Mouse (Mus musculus) c-Kit-negative CD71-positive TER-119-positive erythroid progenitor cells, embryonic 14.5 days (primary cell): ENCODE data around the gene Rsph10b.
A peak's percentile ranks its signal among the peaks of the same experiment; 100 is the strongest.
"Not testable (repeated sequence)": the region's sequence is repeated elsewhere in the genome, so short reads cannot be mapped to it uniquely, and the experiment has no call there.

Experiments used
- DNase-seq: peaks from one replicate; pipeline ENCODE4 v3.0.0-alpha.2; 2013; ENCODE audit warnings: low read depth, low spot score

Gene Rsph10b

GRCm38 (mm10) chr5:143993260-143993659, 60.4 kb downstream of the Rsph10b start:
- no peak for DNase-seq

DNA sequence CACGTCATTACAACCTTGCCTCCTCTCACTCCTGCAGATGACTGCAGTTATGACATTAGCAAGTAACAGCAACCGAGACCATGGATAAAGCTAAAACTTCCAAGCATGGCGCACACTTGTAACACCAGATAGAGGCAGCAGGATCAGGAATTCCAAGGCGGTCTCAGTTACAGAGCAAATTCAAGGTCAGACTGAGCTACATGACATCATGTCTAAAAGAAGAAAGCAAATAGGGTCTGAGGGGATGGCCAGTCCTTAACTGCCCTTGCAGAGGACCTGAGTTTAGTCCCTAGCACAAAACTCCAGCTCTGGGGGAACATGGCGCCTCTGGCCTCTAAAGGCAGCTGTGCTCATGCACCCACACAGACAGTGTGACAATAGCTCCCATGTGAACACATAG, 61.0 kb downstream of the Rsph10b start:
- DNase-seq: no peak

DNA sequence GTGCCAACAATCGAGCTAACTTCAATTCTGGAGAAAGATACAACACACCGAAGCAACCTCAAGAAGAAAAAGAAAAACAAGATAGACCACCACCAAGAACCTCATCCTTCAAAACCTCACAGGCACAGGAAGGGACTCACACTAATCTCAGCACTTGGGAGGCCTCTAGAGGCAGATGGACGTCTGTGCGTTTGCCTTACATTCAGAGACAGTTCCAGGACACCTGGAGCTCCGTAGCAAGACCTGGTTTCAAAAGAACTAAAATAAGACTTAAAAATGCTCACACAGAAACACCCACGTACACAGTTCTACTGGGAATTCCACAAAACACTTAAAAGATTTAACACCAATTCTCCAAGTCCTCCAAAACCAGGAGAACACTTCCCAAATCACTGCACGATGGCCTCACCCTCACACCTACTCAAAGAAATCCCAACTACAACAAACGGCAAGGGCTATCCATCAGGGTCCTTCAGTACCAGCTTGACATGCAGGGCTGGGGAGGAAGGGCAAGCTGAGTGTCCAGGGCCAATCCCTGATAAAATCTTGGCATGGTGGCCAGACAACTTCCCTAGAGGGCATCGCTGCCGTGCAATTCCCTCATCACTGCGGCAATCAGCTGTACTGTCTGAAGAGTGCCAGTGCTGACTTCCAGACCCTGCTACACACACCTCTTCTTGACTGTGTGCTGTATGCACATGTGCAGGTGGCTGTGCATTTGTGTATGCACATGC, 62.0 kb downstream of the Rsph10b start:
- DNase-seq: no peak

GRCm38 (mm10) chr5:143999409-143999808, 66.6 kb downstream of the Rsph10b start:
- peak; percentile 40 for DNase-seq

GRCm38 (mm10) chr5:144002461-144003192, 69.8 kb downstream of the Rsph10b start:
- DNase-seq: no peak

GRCm38 (mm10) chr5:144013366-144014134, 80.7 kb downstream of the Rsph10b start:
- DNase-seq: not testable (repeated sequence)

GRCm38 (mm10) chr5:144014551-144015311, 81.9 kb downstream of the Rsph10b start, which contains the start of gene Ccz1:
TSS of gene Ccz1 (minus strand) at chr5:144014877.
- peak; percentile 80 for DNase-seq

DNA sequence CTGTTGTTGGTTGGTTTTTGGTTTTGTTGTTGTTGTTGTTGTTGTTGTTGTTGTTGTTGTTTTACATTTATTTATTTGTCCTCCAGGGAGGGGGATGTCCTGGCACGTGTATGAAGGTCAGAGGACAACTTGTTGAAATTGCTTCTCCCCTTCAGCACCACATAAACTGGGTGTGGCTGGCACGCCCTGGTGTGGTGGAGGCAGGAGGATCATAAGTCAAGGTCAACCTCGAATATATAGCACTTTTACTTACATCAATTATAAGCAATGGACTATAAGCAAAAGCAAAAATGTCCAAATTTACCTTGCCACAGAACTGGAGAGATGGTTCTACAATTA, 82.4 kb downstream of the Rsph10b start:
- DNase-seq: peak; percentile 12

GRCm38 (mm10) chr5:144015845-144016244, 83.0 kb downstream of the Rsph10b start:
- DNase-seq: no peak

DNA sequence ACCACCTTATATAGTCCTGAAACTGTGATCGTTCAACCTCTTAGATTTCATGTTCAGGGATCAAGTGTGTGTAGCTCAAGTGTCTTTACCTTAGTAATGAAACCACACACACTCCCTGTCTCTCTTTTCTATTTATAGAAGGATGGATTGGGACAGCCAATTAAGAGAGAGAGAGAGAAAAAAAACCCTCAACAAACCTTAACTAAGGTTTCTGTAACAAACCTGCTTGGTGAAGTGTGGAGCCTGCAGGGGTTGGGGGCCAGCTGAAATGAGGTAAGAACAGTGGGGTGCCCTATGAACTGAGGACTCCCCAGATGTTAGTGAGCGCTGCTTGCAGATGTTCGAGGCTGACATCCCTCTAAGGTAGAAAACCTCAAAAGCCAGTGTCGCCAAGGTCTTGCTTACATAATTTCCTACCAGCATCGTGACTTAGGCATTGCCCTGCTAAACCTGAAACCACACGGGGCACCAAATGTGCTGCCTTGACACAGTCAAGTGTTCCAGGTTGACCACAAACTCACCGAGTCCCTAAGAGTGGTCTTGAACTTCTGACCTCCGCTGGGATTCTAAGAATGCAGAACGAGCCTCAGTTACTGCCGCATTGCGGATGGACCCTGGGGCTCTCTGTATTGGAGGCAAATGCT, 93.9 kb downstream of the Rsph10b start, which contains the start of gene Ocm:
Gene Ocm, minus strand, starts transcription at position 51 of the 644 bp plus-strand sequence.
- no peak for DNase-seq

- no peak for DNase-seq
These were observed 99.7 kb downstream of the Rsph10b start for GRCm38 (mm10) chr5:144032491-144032890.

DNA sequence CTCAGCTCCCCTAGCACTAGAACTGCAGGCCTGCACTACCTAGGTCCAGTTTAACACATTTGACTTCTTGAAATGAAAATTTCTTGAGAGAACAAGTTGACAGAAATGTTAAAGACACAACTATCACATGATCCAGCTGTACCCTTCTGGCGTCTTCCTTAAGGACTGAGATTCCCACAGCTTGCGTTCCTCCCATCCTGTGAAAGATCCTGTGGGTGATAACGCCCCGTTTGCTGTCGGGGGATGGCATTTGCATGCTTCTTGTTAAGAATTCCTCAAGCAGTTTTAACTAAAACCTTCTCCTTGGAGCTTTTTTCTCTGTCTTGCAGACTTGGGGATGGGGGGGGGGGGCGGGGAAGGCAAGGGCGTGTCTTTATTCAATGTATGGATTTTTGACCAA, 101.7 kb downstream of the Rsph10b start:
- no peak for DNase-seq
